In the genomic region with DNA sequence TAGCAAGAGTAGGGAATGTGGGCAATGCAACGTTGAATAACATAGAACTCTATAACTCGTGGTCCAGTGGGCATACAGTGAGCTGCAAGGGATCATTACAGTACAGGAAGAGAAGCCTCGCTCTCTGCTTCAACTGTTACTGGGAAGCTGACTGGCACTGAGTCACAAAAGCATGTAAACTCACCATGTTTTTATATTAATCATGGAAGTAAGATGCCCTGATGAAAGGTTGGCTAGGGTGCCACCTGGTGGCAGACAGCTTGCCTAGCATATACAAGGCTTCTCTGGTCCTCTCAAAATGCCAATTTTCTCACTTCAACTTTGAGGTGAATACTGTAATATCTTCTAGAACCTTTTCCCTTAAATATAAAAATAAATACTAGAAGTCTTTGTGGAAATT, we compare ENCODE assay signal across 8 mouse cellular contexts. TPM values are rescaled to one million over a fixed set of nuclear protein-coding genes. Genes with fewer than 3 reads are reported as not detected.
DNase-seq lines count a peak whose midpoint lies in the region; ATAC-seq and TF ChIP-seq lines count a peak whose summit lies in the region.

No protein-coding gene starts in this region.

- ATAC-seq in midbrain, embryonic 15.5 days (replicated peaks): peak; percentile 57; the same call in 1 of the 2 replicates
- ATAC-seq in stomach, postnatal 0 days (ENCODE audit: low FRiP score, low TSS enrichment): peak; percentile 36; the same call in 1 of the 2 replicates

- no peaks in the 10 kb centered on the region for H3K4me1 ChIP-seq in MEL (ENCODE audit: control insufficient read depth in 1 of 2, insufficient read depth in 2 of 2, low read length in 2 of 2)
- peaks cover 2% of the 10 kb centered on the region; the same call in 1 of the 2 replicates for H3K4me1 ChIP-seq in midbrain, embryonic 15.5 days
- H3K4me1 ChIP-seq in stomach, postnatal 0 days (replicated peaks; ENCODE audit: control insufficient read depth, insufficient read depth): peaks cover 2% of the 10 kb centered on the region; the same call in 1 of the 2 replicates

- no peaks in the 10 kb centered on the region for H3K27me3 ChIP-seq in MEL (ENCODE audit: control insufficient read depth in 1 of 2, insufficient read depth in 2 of 2, low read length in 2 of 2)
- no peaks in the 10 kb centered on the region for H3K27me3 ChIP-seq in midbrain, embryonic 15.5 days (replicated peaks)
- H3K27me3 ChIP-seq in stomach, postnatal 0 days (ENCODE audit: control insufficient read depth, insufficient read depth, low read length): no peaks in the 10 kb centered on the region

- H3K79me2 ChIP-seq in MEL (ENCODE audit: control insufficient read depth, insufficient read depth, low read length, poor library complexity): no peaks in the 10 kb centered on the region

- no peaks in the 10 kb centered on the region; a peak in 1 of 4 replicates for H3K36me3 ChIP-seq in MEL (ENCODE audit: control insufficient read depth in 1 of 2, insufficient read depth in 2 of 2, low read length in 2 of 2)
- no peaks in the 10 kb centered on the region for H3K36me3 ChIP-seq in midbrain, embryonic 15.5 days (replicated peaks)
- peaks cover 8% of the 10 kb centered on the region for H3K36me3 ChIP-seq in stomach, postnatal 0 days (ENCODE audit: control insufficient read depth, insufficient read depth, low read length)

- DNase-seq in layer of hippocampus, adult 11-12 months (ENCODE audit: low spot score): peak; percentile 41
- DNase-seq in layer of hippocampus, adult 9-10 months (ENCODE audit: low spot score): no peak
- DNase-seq in MEL (ENCODE audit: low read depth, low spot score): peak; percentile 81
- peak; percentile 70 for DNase-seq in cerebellum, adult 9-10 months
- DNase-seq in gastrocnemius, postnatal 14 days: peak; percentile 48
- DNase-seq in layer of hippocampus, postnatal 14 days (ENCODE audit: low spot score in 2 of 2): peak; percentile 17 to 54
- DNase-seq in stomach, postnatal 0 days (ENCODE audit: low spot score): peak; percentile 74

- H3K27ac ChIP-seq in MEL (ENCODE audit: control insufficient read depth, low read depth, low read length): no peak overlapping the region
- no peak overlapping the region for H3K27ac ChIP-seq in midbrain, embryonic 15.5 days
- H3K27ac ChIP-seq in stomach, postnatal 0 days (replicated peaks): no peak overlapping the region

- no peak overlapping the region for H3K4me3 ChIP-seq in MEL (ENCODE audit: control insufficient read depth in 1 of 2, insufficient read depth in 1 of 2, low read depth in 2 of 2, low read length in 2 of 2)
- H3K4me3 ChIP-seq in midbrain, embryonic 15.5 days: no peak overlapping the region
- no peak overlapping the region for H3K4me3 ChIP-seq in stomach, postnatal 0 days (ENCODE audit: low read depth, low read length)

- TF ChIP-seq RAD21 in MEL (IDR thresholded peaks at IDR 0.05; ENCODE audit: low read depth, low read length): peak; percentile 94

- TF ChIP-seq EP300 in MEL (IDR thresholded peaks at IDR 0.05; ENCODE audit: low read depth in 1 of 2, low read length in 2 of 2): no peak
- no peak for TF ChIP-seq EP300 in stomach, postnatal 0 days (optimal IDR thresholded peaks at IDR 0.05)

- no peak overlapping the region for H3K4me2 ChIP-seq in midbrain, embryonic 15.5 days
- no peak overlapping the region for H3K4me2 ChIP-seq in stomach, postnatal 0 days (replicated peaks; ENCODE audit: low read depth)

- no peaks in the 10 kb centered on the region for H3K9me3 ChIP-seq in MEL (replicated peaks; ENCODE audit: insufficient read depth, low read length)
- no peaks in the 10 kb centered on the region for H3K9me3 ChIP-seq in midbrain, embryonic 15.5 days
- H3K9me3 ChIP-seq in stomach, postnatal 0 days (ENCODE audit: control insufficient read depth, low read length): no peaks in the 10 kb centered on the region

- no peak overlapping the region for H3K9ac ChIP-seq in MEL (ENCODE audit: control insufficient read depth, low read depth, low read length, poor library complexity, severe bottlenecking)
- H3K9ac ChIP-seq in midbrain, embryonic 15.5 days: no peak overlapping the region
- no peak overlapping the region for H3K9ac ChIP-seq in stomach, postnatal 0 days (ENCODE audit: low read length)

- 74% methylated on average over 3 of the region's 3 CpGs for WGBS in midbrain, embryonic 15.5 days
- 58% methylated on average over 3 of the region's 3 CpGs for WGBS in stomach, postnatal 0 days

- peak; percentile 84 to 97 (median 90) for TF ChIP-seq CTCF in MEL (IDR thresholded peaks at IDR 0.05 in 2 of 3, conservative IDR thresholded peaks at IDR 0.05 in 1 of 3; ENCODE audit: control insufficient read depth in 1 of 3, insufficient read depth in 1 of 3, low read depth in 2 of 3, low read length in 3 of 3, poor library complexity in 1 of 3, severe bottlenecking in 1 of 3)
- peak; percentile 92 for TF ChIP-seq CTCF in stomach, postnatal 0 days (IDR thresholded peaks at IDR 0.05; ENCODE audit: low read depth)

- intact Hi-C loops in gastrocnemius, postnatal 14 days (cut with DNase I; ENCODE audit: low total_unique reads): loop anchor here (2.0 to 10.0 kb wide), 2 partner anchors 57 to 121 kb away; no protein-coding TSS in a partner anchor

- TF ChIP-seq POLR2A in MEL (IDR thresholded peaks at IDR 0.05; ENCODE audit: control insufficient read depth in 1 of 2, insufficient read depth in 1 of 2, low read depth in 1 of 2, low read length in 2 of 2, poor library complexity in 1 of 2): no peak

TF ChIP-seq in MEL, 35 proteins besides CTCF, POLR2A, EP300 and RAD21:
- TF ChIP-seq TBP (IDR thresholded peaks at IDR 0.05; ENCODE audit: low read depth, low read length) (no peak), MAX (IDR thresholded peaks at IDR 0.05; ENCODE audit: low read length) (no peak), NRF1 (IDR thresholded peaks at IDR 0.05; ENCODE audit: insufficient read depth, low read depth, low read length, poor library complexity, severe bottlenecking) (no peak), SMC3 (IDR thresholded peaks at IDR 0.05; ENCODE audit: low read depth, low read length) (peak; percentile 99), ZC3H11A (IDR thresholded peaks at IDR 0.05; ENCODE audit: low read depth, low read length) (peak; percentile 93), SIN3A (IDR thresholded peaks at IDR 0.05; ENCODE audit: low read length) (peak; percentile 38; the same call in 1 of the 2 replicates), BHLHE40 (IDR thresholded peaks at IDR 0.05; ENCODE audit: borderline replicate concordance, low read depth, low read length) (no peak), CHD2 (IDR thresholded peaks at IDR 0.05; ENCODE audit: low read length) (no peak), MXI1 (IDR thresholded peaks at IDR 0.05; ENCODE audit: low read depth, low read length) (no peak)

RNA-seq across cellular contexts. Expression of a gene that starts 6.4 kb away (rescaled TPM):
- total RNA-seq in MEL (2012; rRNA removed): 4.2 and 4.4 TPM in 2 replicates
- polyA plus RNA-seq in MEL (2012; ENCODE audit: insufficient read depth in 1 of 2, insufficient read length in 2 of 2, low read depth in 1 of 2, low replicate concordance in 2 of 2, missing spikeins in 1 of 2): 100 to 1,000 TPM in 1 of 2 experiments, 10 to 100 TPM in 1; 13.5 to 190 TPM
- 10 to 100 TPM; 27.8 to 31.9 TPM for total RNA-seq in gastrocnemius, postnatal 14 days (2021)
- 10 to 100 TPM; 14.0 to 14.2 TPM for total RNA-seq in layer of hippocampus, postnatal 14 days (2021)
- polyA plus RNA-seq in midbrain, embryonic 15.5 days (2015; fragmentation: Nextera tagmentation; extraction: Ambion mirVana): 12.8 and 15.3 TPM in 2 replicates
- 47.2 and 47.9 TPM in 2 replicates for polyA plus RNA-seq in stomach, postnatal 0 days (2015; fragmentation: Nextera tagmentation; extraction: Ambion mirVana)

RNA-seq across cellular contexts. Expression of a gene that starts 31.0 kb away (rescaled TPM):
- 18.7 and 22.2 TPM in 2 replicates for total RNA-seq in MEL (2012; rRNA removed)
- 10 to 100 TPM in 1 of 2 experiments, not detected in 1; 28.3 TPM for polyA plus RNA-seq in MEL (2012; ENCODE audit: insufficient read depth in 1 of 2, insufficient read length in 2 of 2, low read depth in 1 of 2, low replicate concordance in 2 of 2, missing spikeins in 1 of 2)
- 1 to 10 TPM; 4.0 to 4.4 TPM for total RNA-seq in gastrocnemius, postnatal 14 days (2021)
- 1 to 10 TPM; 4.8 to 5.6 TPM for total RNA-seq in layer of hippocampus, postnatal 14 days (2021)
- 2.4 and 2.5 TPM in 2 replicates for polyA plus RNA-seq in midbrain, embryonic 15.5 days (2015; fragmentation: Nextera tagmentation; extraction: Ambion mirVana)
- 11.8 and 12.1 TPM in 2 replicates for polyA plus RNA-seq in stomach, postnatal 0 days (2015; fragmentation: Nextera tagmentation; extraction: Ambion mirVana)
